Mouse (Mus musculus) spleen, adult 2 months (tissue): Measurements from ENCODE around the gene Gm21992.

Experiments
- CTCF ChIP-seq: fragments of 200-500 bp; IDR thresholded peaks from 2 replicates; pipeline ENCODE4 v1.5.1; 2011; ENCODE audit warnings: mild to moderate bottlenecking, inconsistent platforms; ENCODE audit not compliant: insufficient read depth, insufficient read length, insufficient replicate concordance; ENCODE audit errors: extremely low read depth
- POLR2A ChIP-seq: fragments of 200-500 bp; IDR thresholded peaks from 2 replicates; pipeline ENCODE4 v1.6.1; 2011; ENCODE audit warnings: low read depth, low read length, inconsistent platforms

GRCm38 (mm10) chr19:4799083-4799482 is 12.3 kb downstream of the Gm21992 start:
- TF ChIP-seq POLR2A (no peak), CTCF (no peak)
